Mouse (Mus musculus): ENCODE data around the gene Tmem129. TPM values are rescaled to one million over a fixed set of nuclear protein-coding genes. Genes with fewer than 3 reads are reported as not detected.
A peak's percentile ranks its signal among the peaks of the same experiment; 100 is the strongest.

Gene Tmem129
- polyA plus RNA-seq, 1 experiment from 2014 or later: 38.0 TPM

DNA sequence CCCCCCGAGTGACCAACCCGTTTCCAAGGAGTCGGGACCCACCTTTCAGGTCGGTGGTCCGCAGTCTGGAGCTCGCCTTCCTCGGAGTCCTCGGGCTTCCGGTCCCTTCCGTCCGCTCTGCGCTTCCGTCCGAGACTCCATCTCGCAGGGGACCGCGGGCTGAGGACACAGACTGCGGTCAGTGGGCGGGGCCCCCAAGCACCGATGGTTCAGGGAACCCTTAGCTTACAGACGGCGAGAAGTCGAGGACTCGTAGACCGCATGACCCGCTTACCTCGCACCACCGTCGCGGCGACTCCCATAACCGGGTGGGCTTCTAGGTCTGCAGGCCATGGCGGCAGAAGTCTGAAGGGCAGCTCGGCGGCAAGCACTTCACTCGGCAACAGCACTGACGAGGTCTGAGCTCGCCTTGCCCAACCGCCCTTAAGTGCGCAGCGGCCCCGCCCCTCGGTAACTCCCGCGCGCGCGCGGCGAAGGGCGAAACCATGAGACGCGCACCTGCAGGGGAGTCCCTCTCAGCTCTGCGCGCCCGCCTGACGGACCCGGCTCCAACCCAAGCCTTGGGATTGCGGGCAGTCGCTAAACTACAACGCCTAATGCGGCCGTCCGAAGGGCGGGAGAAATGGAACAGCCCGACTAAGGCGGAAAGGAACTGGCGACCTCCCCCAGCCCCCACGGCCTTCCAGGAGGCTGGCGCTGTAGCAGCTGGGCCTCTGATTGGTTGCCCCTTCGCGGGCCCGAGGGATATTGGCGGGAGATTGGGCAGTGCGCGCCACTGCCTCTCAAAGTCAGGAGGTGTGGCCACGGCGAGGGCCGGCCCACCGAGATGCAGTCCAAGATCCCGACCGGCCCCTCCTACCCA lies 6.1 kb downstream of the Tmem129 start, which contains the start of gene Slbp:
TSS of gene Slbp (minus strand) at position 654 of the 862 bp plus-strand sequence.
- peaks cover 63% of the 10 kb centered on the region for H3K36me3 ChIP-seq (replicated peaks)
- H3K27me3 ChIP-seq (ENCODE audit: poor library complexity, severe bottlenecking): no peaks in the 10 kb centered on the region
- H3K4me1 ChIP-seq: peaks cover 55% of the 10 kb centered on the region
- WGBS: under 1% methylated on average over 82 of the region's 82 CpGs
- H3K27ac ChIP-seq: peak within 1 kb of the TSS; percentile 99
- no peaks in the 10 kb centered on the region for H3K9me3 ChIP-seq
- H3K4me3 ChIP-seq: peak within 1 kb of the TSS; percentile 78
- peak; percentile 98 for DNase-seq (ENCODE audit: extremely low spot score, low spot score)

DNA sequence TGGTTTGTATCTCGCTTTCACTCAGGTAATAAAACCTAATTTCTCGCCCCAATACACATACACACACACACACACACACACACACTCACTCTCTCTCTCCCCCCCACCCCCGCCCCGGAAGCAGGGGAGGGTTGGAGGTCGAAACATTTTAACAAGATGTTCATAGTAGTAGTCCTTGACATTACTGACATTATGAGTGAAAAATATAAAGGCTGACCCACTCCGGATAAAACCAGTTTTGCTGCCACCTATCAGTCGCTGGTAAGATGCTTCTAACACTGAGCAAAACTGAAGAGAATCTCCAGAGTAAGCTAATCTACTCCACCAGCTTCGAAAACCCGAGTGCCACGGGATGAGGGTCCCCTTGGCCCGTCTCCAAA lies 6.7 kb downstream of the Tmem129 start:
- H3K27me3 ChIP-seq (ENCODE audit: poor library complexity, severe bottlenecking): no peaks in the 10 kb centered on the region
- H3K27ac ChIP-seq: peak overlapping the region; percentile 99
- no peak for DNase-seq (ENCODE audit: extremely low spot score, low spot score)
- peaks cover 69% of the 10 kb centered on the region for H3K36me3 ChIP-seq (replicated peaks)
- H3K4me1 ChIP-seq: peaks cover 49% of the 10 kb centered on the region
- no peaks in the 10 kb centered on the region for H3K9me3 ChIP-seq
- H3K4me3 ChIP-seq: peak overlapping the region; percentile 78
- under 1% methylated on average over 11 of the region's 11 CpGs for WGBS

DNA sequence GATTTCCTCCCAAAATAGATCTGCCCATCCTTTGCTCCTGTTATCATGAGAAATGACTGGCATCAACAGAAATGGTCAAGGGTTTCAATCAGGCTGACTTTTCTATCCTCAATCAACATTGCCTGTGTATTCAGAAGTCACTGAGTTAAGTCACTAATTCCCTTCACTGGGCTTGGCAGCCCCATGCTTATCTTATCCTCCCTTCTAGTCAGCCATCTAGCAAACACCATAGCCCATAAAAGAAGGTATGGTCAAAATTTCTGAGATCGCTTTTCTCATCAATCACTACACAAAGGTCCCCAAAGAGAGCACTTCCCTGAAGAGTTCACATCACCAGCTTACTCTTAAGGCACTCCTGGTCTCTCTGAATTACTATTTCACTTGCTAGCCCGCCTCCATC lies 7.2 kb downstream of the Tmem129 start:
- DNase-seq (ENCODE audit: extremely low spot score, low spot score): no peak
- Histone ChIP-seq H3K36me3 (replicated peaks) (peaks cover 74% of the 10 kb centered on the region), H3K9me3 (no peaks in the 10 kb centered on the region), H3K4me3 (peak overlapping the region; percentile 78), H3K27me3 (ENCODE audit: poor library complexity, severe bottlenecking) (no peaks in the 10 kb centered on the region), H3K4me1 (peaks cover 44% of the 10 kb centered on the region), H3K27ac (peak overlapping the region; percentile 99)
- 27% methylated on average over 2 of the region's 2 CpGs for WGBS

DNA sequence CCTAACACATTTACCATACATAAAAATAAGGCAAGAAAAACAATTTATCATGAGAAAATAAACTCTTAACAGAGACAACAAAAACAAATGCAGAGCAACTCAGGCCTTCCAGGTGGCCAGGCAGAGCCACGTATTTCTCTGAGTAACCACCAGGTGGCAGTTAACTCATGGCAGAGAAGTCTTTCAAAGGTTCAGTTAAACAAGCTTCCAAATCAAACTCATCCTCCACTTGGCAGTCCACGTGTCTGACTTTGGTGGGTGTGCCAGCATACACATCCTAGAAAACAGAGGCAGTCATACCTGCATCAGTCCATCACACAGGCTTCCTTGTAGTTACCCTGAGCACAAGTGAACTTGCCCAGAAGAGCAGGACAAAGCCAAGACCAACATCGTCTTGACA lies 17.6 kb downstream of the Tmem129 start:
- no peaks in the 10 kb centered on the region for H3K27me3 ChIP-seq (ENCODE audit: poor library complexity, severe bottlenecking)
- 62% methylated on average over 3 of the region's 3 CpGs for WGBS
- no peaks in the 10 kb centered on the region for H3K9me3 ChIP-seq
- H3K4me1 ChIP-seq: no peaks in the 10 kb centered on the region
- peaks cover 94% of the 10 kb centered on the region for H3K36me3 ChIP-seq (replicated peaks)
- no peak overlapping the region for H3K4me3 ChIP-seq
- peak; percentile 32 for DNase-seq (ENCODE audit: extremely low spot score, low spot score)
- no peak overlapping the region for H3K27ac ChIP-seq

DNA sequence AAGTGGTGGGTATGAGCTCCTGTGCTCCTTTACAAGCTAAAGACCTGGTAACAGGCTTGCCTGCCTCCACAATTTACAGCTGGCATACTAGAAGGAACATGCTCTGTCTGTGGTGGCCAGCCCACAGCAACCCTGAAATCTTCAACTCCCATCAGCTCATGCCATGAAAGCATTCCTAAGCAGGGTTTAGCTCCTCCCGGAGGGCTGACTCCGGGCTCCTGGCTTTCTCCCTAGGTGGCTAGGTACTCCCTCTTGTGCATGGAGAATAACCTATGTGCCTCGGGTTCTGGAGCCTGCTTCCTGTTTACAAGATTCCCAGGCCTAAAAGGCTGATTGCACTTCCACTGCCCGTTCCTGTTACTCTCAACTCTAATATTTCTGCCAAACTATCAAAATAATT lies 19.4 kb downstream of the Tmem129 start:
- Histone ChIP-seq H3K27ac (no peak overlapping the region), H3K4me3 (no peak overlapping the region), H3K36me3 (replicated peaks) (peaks cover 90% of the 10 kb centered on the region), H3K27me3 (ENCODE audit: poor library complexity, severe bottlenecking) (no peaks in the 10 kb centered on the region), H3K4me1 (no peaks in the 10 kb centered on the region), H3K9me3 (no peaks in the 10 kb centered on the region)
- no peak for DNase-seq (ENCODE audit: extremely low spot score, low spot score)
- WGBS: 84% methylated on average over 4 of the region's 4 CpGs

DNA sequence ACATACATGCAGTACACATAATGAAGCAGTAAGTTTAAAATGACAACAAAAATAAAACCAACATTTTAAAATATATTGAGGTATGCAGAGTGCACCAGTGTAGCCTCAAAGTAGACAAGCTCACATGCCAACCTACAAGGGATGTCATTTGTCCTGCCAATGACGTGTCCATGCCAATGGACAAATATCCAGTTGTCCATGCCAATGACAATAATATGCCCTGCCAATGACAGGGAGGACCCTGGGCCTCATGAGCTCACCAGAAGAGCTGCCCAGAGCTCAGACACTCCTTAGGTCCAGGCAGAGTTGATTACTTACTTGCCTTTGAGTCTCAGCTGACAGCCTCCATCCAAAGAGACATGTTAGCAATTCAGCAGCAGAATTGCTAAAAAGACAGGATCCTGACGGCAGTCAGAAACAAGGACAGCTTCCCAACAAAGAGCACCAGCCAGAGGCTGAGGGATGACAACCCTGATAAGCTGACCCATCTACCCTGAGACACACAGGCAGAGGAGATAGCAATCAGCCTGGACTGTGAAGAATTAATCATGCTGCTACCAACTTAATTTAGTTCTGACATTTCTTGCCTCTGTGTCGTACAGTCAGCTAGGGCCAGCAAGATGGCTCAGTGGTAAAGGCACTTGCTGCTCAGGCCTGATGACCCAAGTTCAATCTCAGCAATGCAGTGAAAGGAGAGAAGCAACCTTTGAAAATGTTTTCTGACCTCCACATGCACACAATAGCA lies 20.4 kb downstream of the Tmem129 start:
- no peaks in the 10 kb centered on the region for H3K27me3 ChIP-seq (ENCODE audit: poor library complexity, severe bottlenecking)
- H3K27ac ChIP-seq: no peak overlapping the region
- no peaks in the 10 kb centered on the region for H3K9me3 ChIP-seq
- H3K36me3 ChIP-seq (replicated peaks): peaks cover 80% of the 10 kb centered on the region
- DNase-seq (ENCODE audit: extremely low spot score, low spot score): no peak
- H3K4me3 ChIP-seq: no peak overlapping the region
- 92% methylated on average over 3 of the region's 3 CpGs for WGBS
- H3K4me1 ChIP-seq: no peaks in the 10 kb centered on the region

- DNase-seq (ENCODE audit: extremely low spot score, low spot score): no peak
- H3K27ac ChIP-seq: no peak overlapping the region
- peaks cover 56% of the 10 kb centered on the region for H3K36me3 ChIP-seq (replicated peaks)
- H3K27me3 ChIP-seq (ENCODE audit: poor library complexity, severe bottlenecking): no peaks in the 10 kb centered on the region
- no peaks in the 10 kb centered on the region for H3K9me3 ChIP-seq
- WGBS: 92% methylated on average over 3 of the region's 3 CpGs
- H3K4me1 ChIP-seq: peaks cover 6% of the 10 kb centered on the region
- H3K4me3 ChIP-seq: no peak overlapping the region
These were observed 22.9 kb downstream of the Tmem129 start for GRCm38 (mm10) chr5:33635361-33635760.

DNA sequence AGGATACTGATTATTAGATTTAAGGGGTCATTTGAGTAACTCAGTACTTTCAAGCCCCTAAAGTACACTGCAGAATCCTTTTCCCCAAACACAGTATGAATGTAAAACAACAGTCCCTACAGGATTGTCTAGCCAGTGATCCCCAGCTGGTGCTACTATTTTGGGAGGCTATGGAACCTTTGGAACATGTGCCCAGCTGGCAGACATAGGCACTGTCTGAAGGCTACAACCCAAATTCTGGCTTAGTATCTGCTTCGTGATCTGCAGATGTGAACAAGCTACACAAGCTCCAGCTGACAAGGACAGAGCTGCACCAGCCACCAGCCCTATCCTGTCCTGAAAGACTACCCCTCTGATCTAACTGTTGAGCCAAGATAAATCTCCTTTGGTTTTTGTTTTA lies 25.7 kb downstream of the Tmem129 start:
- peaks cover 31% of the 10 kb centered on the region for H3K36me3 ChIP-seq (replicated peaks)
- H3K27ac ChIP-seq: no peak overlapping the region
- no peaks in the 10 kb centered on the region for H3K9me3 ChIP-seq
- H3K4me1 ChIP-seq: peaks cover 29% of the 10 kb centered on the region
- no peak overlapping the region for H3K4me3 ChIP-seq
- H3K27me3 ChIP-seq (ENCODE audit: poor library complexity, severe bottlenecking): no peaks in the 10 kb centered on the region
- no peak for DNase-seq (ENCODE audit: extremely low spot score, low spot score)
- whole genome bisulfite sequencing: 96% methylated on average over 1 of the region's 1 CpGs

GRCm38 (mm10) chr5:33630615-33631014 lies 27.6 kb downstream of the Tmem129 start:
- Histone ChIP-seq H3K27me3 (ENCODE audit: poor library complexity, severe bottlenecking) (no peaks in the 10 kb centered on the region), H3K27ac (peak overlapping the region; percentile 92; the same call in 1 of the 2 replicates), H3K4me3 (peak overlapping the region; percentile 92), H3K9me3 (no peaks in the 10 kb centered on the region), H3K36me3 (replicated peaks) (peaks cover 16% of the 10 kb centered on the region), H3K4me1 (peaks cover 36% of the 10 kb centered on the region)
- 73% methylated on average over 4 of the region's 4 CpGs for WGBS
- no peak for DNase-seq (ENCODE audit: extremely low spot score, low spot score)

- Histone ChIP-seq H3K27ac (peak overlapping the region; percentile 92), H3K27me3 (ENCODE audit: poor library complexity, severe bottlenecking) (no peaks in the 10 kb centered on the region), H3K4me3 (peak overlapping the region; percentile 92), H3K36me3 (replicated peaks) (peaks cover 16% of the 10 kb centered on the region), H3K4me1 (peaks cover 36% of the 10 kb centered on the region), H3K9me3 (no peaks in the 10 kb centered on the region)
- 9% methylated on average over 9 of the region's 9 CpGs for WGBS
- no peak for DNase-seq (ENCODE audit: extremely low spot score, low spot score)
These were observed 28.2 kb downstream of the Tmem129 start for GRCm38 (mm10) chr5:33630061-33630460.

- peak; percentile 99 for DNase-seq (ENCODE audit: extremely low spot score, low spot score)
- peak within 1 kb of the TSS; percentile 92 for H3K27ac ChIP-seq
- peaks cover 15% of the 10 kb centered on the region for H3K36me3 ChIP-seq (replicated peaks)
- under 1% methylated on average over 98 of the region's 99 CpGs for WGBS
- H3K4me1 ChIP-seq: peaks cover 36% of the 10 kb centered on the region
- no peaks in the 10 kb centered on the region for H3K27me3 ChIP-seq (ENCODE audit: poor library complexity, severe bottlenecking)
- no peaks in the 10 kb centered on the region for H3K9me3 ChIP-seq
- H3K4me3 ChIP-seq: peak within 1 kb of the TSS; percentile 92
These were observed 28.8 kb downstream of the Tmem129 start, which contains the start of the genes Fam53a and Gm9903 for GRCm38 (mm10) chr5:33629301-33629987. Gene Fam53a, minus strand, starts transcription at chr5:33629635. Gene Gm9903, plus strand, starts transcription at chr5:33629925.

DNA sequence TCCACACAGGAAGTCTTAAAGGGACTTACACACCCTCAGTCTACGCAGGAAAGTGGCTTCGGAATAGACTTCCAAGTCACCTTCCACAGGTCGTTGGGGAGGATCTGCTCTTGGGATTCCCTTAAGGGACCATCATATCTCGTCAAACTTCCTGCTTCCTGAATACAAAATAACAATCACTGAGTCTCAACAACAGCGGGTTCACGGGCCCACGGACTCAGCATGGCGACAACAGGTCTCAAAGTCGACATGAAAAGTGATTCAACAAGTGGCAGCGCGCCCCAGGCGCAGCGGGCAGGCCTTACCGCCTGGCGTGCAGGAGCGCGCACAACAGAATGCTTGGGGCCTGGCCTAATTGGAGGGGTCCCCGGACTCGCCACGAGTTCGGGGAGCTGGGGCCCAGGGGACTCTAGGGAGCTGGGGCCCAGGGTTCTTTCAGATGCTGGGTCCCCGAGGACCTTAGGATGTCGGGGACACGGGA lies 29.4 kb downstream of the Tmem129 start:
- peaks cover 14% of the 10 kb centered on the region for H3K36me3 ChIP-seq (replicated peaks)
- H3K9me3 ChIP-seq: no peaks in the 10 kb centered on the region
- H3K27me3 ChIP-seq (ENCODE audit: poor library complexity, severe bottlenecking): no peaks in the 10 kb centered on the region
- H3K4me3 ChIP-seq: peak overlapping the region; percentile 92
- peak overlapping the region; percentile 92 for H3K27ac ChIP-seq
- WGBS: 0% methylated on average over 24 of the region's 24 CpGs
- H3K4me1 ChIP-seq: peaks cover 36% of the 10 kb centered on the region
- DNase-seq (ENCODE audit: extremely low spot score, low spot score): peak; percentile 64

Measured in forebrain, embryonic 10.5 days (tissue).